Mouse (Mus musculus) bone marrow, adult 2 months (tissue): Measurements from ENCODE around the gene Chmp6. TPM values are rescaled to one million over a fixed set of nuclear protein-coding genes. Genes with fewer than 3 reads are reported as not detected.

Experiments
- H3K27ac ChIP-seq: fragments of 200-500 bp; 2 replicates; pipeline ENCODE4 v1.5.1; 2012; ENCODE audit warnings: low read depth, mild to moderate bottlenecking, control low read depth, inconsistent platforms, low read length; ENCODE audit not compliant: control insufficient read depth, poor library complexity, insufficient read depth
- H3K4me1 ChIP-seq: fragments of 200-500 bp; 2 replicates; pipeline ENCODE4 v1.6.1; 2011; ENCODE audit warnings: low read length; ENCODE audit not compliant: control insufficient read depth, insufficient read depth
- H3K4me3 ChIP-seq: fragments of 200-500 bp; replicated peaks from 2 replicates; pipeline ENCODE3; 2011; ENCODE audit warnings: mild to moderate bottlenecking, low read depth, low read length, control low read depth; ENCODE audit not compliant: control insufficient read depth
- CTCF ChIP-seq: fragments of 200-500 bp; IDR thresholded peaks from 2 replicates; pipeline ENCODE4 v1.5.1; 2011; ENCODE audit warnings: low read length, control low read depth; ENCODE audit not compliant: control insufficient read depth, insufficient read depth
- POLR2A ChIP-seq: fragments of 200-500 bp; IDR thresholded peaks from 2 replicates; pipeline ENCODE4 v1.6.1; 2011; ENCODE audit warnings: low read depth, mild to moderate bottlenecking, control low read depth, low read length, borderline replicate concordance; ENCODE audit not compliant: control insufficient read depth
- WGBS: fragments of 180-500 bp; shearing (Covaris S2); methylation state at CpG from one replicate; pipeline ENCODE4 v1.1.7; 2018; 5-methylcytosine and 5-hydroxymethylcytosine counted together
- polyA plus RNA-seq: library from polyadenylated mRNA; stranded (reverse); fragments of >200 nt; gene quantifications from 2 replicates; pipeline ENCODE4 v1.2.4, GENCODE M21; 2011; ENCODE audit warnings: low replicate concordance; ENCODE audit not compliant: missing spikeins, insufficient read depth, insufficient read length

Chmp6 gene
- polyA plus RNA-seq, 1 experiment = 16.1 TPM

- H3K4me1 ChIP-seq = no peaks in the 10 kb centered on the region; the same call in 1 of the 2 replicates
- TF ChIP-seq POLR2A (no peak), CTCF (no peak)
- no peak overlapping the region for H3K27ac ChIP-seq
- 83% methylated on average over 3 of the region's 3 CpGs for WGBS
- no peak overlapping the region for H3K4me3 ChIP-seq
Observed at GRCm38 (mm10) chr11:119961511-119961910, 48.3 kb downstream of the Chmp6 start.

- Histone ChIP-seq H3K4me3 (no peak overlapping the region), H3K4me1 (no peaks in the 10 kb centered on the region; the same call in 1 of the 2 replicates), H3K27ac (no peak overlapping the region)
- 81% methylated on average over 9 of the region's 9 CpGs for WGBS
- TF ChIP-seq CTCF (no peak), POLR2A (no peak)
Observed at GRCm38 (mm10) chr11:119965053-119965452, 51.8 kb downstream of the Chmp6 start.

- WGBS = 77% methylated on average over 6 of the region's 6 CpGs
- TF ChIP-seq CTCF (no peak), POLR2A (no peak)
- Histone ChIP-seq H3K4me1 (no peaks in the 10 kb centered on the region; the same call in 1 of the 2 replicates), H3K4me3 (no peak overlapping the region), H3K27ac (no peak overlapping the region)
Observed at GRCm38 (mm10) chr11:119966294-119966693, 53.1 kb downstream of the Chmp6 start.

- 82% methylated on average over 8 of the region's 8 CpGs for WGBS
- TF ChIP-seq CTCF (no peak), POLR2A (no peak)
- no peak overlapping the region for H3K4me3 ChIP-seq
- H3K27ac ChIP-seq = no peak overlapping the region
- H3K4me1 ChIP-seq = no peaks in the 10 kb centered on the region
Observed at GRCm38 (mm10) chr11:119967401-119967800, 54.2 kb downstream of the Chmp6 start.

GRCm38 (mm10) chr11:119967892-119968291 lies 54.7 kb downstream of the Chmp6 start:
- no peak overlapping the region for H3K27ac ChIP-seq
- H3K4me1 ChIP-seq = no peaks in the 10 kb centered on the region
- H3K4me3 ChIP-seq = no peak overlapping the region
- 49% methylated on average over 2 of the region's 2 CpGs for WGBS
- TF ChIP-seq CTCF (no peak), POLR2A (no peak)

Other genes with a start within 250 kb of the Chmp6 start
- 5.7 and 7.9 TPM in 2 replicates for gene Baiap2, start 29.3 kb downstream of the Chmp6 start, polyA plus RNA-seq
- gene Aatk, start 133.7 kb downstream of the Chmp6 start, polyA plus RNA-seq = 8.4 and 15.7 TPM in 2 replicates
- 14.3 and 19.8 TPM in 2 replicates for gene Cep131, start 173.4 kb downstream of the Chmp6 start, polyA plus RNA-seq
- 8.6 and 24.6 TPM in 2 replicates for gene Tepsin, start 185.3 kb downstream of the Chmp6 start, polyA plus RNA-seq
- 27.6 and 30.1 TPM in 2 replicates for gene Ndufaf8, start 185.5 kb downstream of the Chmp6 start, polyA plus RNA-seq
- 23.3 and 37.7 TPM in 2 replicates for gene Slc38a10, start 237.9 kb downstream of the Chmp6 start, polyA plus RNA-seq